Mouse (Mus musculus) lung, embryonic 14.5 days (tissue): ENCODE data around the gene Foxd4. TPM values are rescaled to one million over a fixed set of nuclear protein-coding genes. Genes with fewer than 3 reads are reported as not detected.
A peak's percentile ranks its signal among the peaks of the same experiment; 100 is the strongest.
"Not testable (repeated sequence)": the region's sequence is repeated elsewhere in the genome, so short reads cannot be mapped to it uniquely, and the experiment has no call there.

Experiments
- ATAC-seq: fragments of 200-750 bp; cut with Nextera tagmentation; 2 replicates; pipeline ENCODE4 v1.8.0; 2017; ENCODE audit warnings: mild to moderate bottlenecking, moderate TSS enrichment, moderate library complexity; ENCODE audit not compliant: insufficient read depth
- DNase-seq: peaks from one replicate; pipeline ENCODE4 v3.0.0-alpha.2; 2015
- H3K27ac ChIP-seq: fragments of 300-500 bp; sonication (generic); 2 replicates; pipeline ENCODE4 v1.5.1; 2014; ENCODE audit warnings: low read depth, mild to moderate bottlenecking, moderate library complexity
- H3K27me3 ChIP-seq: fragments of 300-500 bp; sonication (generic); 2 replicates; pipeline ENCODE4 v1.6.1; 2014; ENCODE audit warnings: low read length, control low read depth; ENCODE audit not compliant: insufficient read depth
- H3K36me3 ChIP-seq: fragments of 300-500 bp; sonication (generic); 2 replicates; pipeline ENCODE4 v1.6.1; 2014; ENCODE audit warnings: control low read depth; ENCODE audit not compliant: insufficient read depth
- H3K4me1 ChIP-seq: fragments of 300-500 bp; sonication (generic); 2 replicates; pipeline ENCODE4 v1.6.1; 2014; ENCODE audit warnings: antibody characterized with exemption, control low read depth; ENCODE audit not compliant: insufficient read depth
- H3K4me2 ChIP-seq: fragments of 300-500 bp; sonication (generic); 2 replicates; pipeline ENCODE4 v1.6.1; 2014; ENCODE audit warnings: mild to moderate bottlenecking
- H3K4me3 ChIP-seq: fragments of 300-500 bp; sonication (generic); 2 replicates; pipeline ENCODE4 v1.5.1; 2014; ENCODE audit warnings: low read depth, low read length
- H3K9ac ChIP-seq: fragments of 300-500 bp; sonication (generic); 2 replicates; pipeline ENCODE4 v1.6.1; 2014
- H3K9me3 ChIP-seq: fragments of 300-500 bp; sonication (generic); 2 replicates; pipeline ENCODE4 v1.6.1; 2016; ENCODE audit warnings: low read depth, low read length, control low read depth
- CTCF ChIP-seq: IDR thresholded peaks from 2 replicates; pipeline ENCODE4 v1.5.1; 2016; ENCODE audit warnings: antibody characterized with exemption, low read depth
- WGBS: fragments of 180-500 bp; shearing (Covaris S2); extraction: QIAGEN DNeasy Blood & Tissue Kit; methylation state at CpG from one replicate; pipeline ENCODE4 v1.1.7; 2014; 5-methylcytosine and 5-hydroxymethylcytosine counted together
- polyA plus RNA-seq: library from polyadenylated mRNA; unstranded; fragments of >200 nt; fragmentation: Nextera tagmentation; extraction: Ambion mirVana; gene quantifications from 2 replicates; pipeline ENCODE4 v1.2.1, GENCODE M21; 2014

Gene Foxd4
- polyA plus RNA-seq, 1 experiment from 2014 or later, result not detected

DNA sequence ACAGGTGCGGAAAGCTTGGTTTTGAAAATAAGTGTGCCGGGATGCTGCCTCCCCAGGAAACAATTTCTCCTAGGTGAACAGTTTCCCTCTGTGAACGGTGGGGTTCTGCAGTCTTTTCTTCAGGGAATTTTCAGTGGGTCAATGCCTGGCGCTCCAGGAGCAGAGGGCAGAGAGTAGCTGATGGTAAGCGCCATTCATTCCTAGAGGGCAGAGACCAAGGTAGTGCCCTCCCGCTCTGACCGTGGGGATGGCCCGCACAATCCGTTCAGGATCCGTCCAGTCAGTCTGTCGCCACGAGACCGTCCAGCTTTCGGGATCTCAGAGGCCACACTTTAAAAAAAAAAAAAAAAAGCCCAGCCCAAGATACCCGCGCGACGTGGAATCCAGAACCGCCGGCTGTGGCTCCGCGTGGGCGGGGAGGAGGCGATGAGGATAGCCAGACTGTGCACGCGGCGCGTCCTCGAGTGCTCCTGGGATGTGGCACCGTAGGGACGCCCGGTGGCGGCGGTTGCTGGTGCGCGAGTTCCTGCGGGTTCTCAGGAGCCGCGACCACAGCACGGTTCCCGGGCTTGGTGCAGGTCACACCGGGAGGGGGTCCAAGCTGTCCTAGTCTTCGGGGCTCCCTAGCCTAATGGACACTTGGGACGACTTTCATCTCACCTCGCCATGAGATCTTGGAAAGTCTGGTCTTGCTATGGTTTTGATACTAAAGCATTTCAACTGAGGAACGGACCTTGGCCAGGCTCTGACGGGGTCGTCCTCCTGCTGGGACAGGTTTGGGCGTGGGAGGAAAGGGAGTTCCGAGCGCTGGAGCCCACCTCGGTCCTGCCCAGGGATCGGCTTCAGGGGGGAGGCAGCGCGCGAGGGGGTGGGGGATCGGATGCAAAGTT lies 3.7 kb downstream of the Foxd4 start:
- peaks cover 78% of the 10 kb centered on the region for H3K27me3 ChIP-seq
- peak overlapping the region; percentile 43; the same call in 1 of the 2 replicates for H3K4me2 ChIP-seq
- H3K36me3 ChIP-seq, result no peaks in the 10 kb centered on the region
- 1% methylated on average over 57 of the region's 57 CpGs for WGBS
- DNase-seq (peak; percentile 37), ATAC-seq (no peak; the same call in 1 of the 2 replicates)
- TF ChIP-seq CTCF, result no peak
- H3K9ac ChIP-seq, result no peak overlapping the region
- H3K4me3 ChIP-seq, result peak overlapping the region; percentile 20; the same call in 1 of the 2 replicates
- no peaks in the 10 kb centered on the region for H3K9me3 ChIP-seq
- H3K27ac ChIP-seq, result no peak overlapping the region
- H3K4me1 ChIP-seq, result no peaks in the 10 kb centered on the region

- Histone ChIP-seq H3K4me1 (no peaks in the 10 kb centered on the region), H3K36me3 (no peaks in the 10 kb centered on the region), H3K9me3 (no peaks in the 10 kb centered on the region), H3K9ac (no peak overlapping the region), H3K27me3 (peaks cover 71% of the 10 kb centered on the region), H3K4me2 (no peak overlapping the region), H3K4me3 (no peak overlapping the region), H3K27ac (no peak overlapping the region)
- TF ChIP-seq CTCF, result no peak
- ATAC-seq, result no peak
- no peak for DNase-seq
- WGBS, result 16% methylated on average over 4 of the region's 4 CpGs
These were observed 4.5 kb downstream of the Foxd4 start for GRCm38 (mm10) chr19:24896536-24896935.

DNA sequence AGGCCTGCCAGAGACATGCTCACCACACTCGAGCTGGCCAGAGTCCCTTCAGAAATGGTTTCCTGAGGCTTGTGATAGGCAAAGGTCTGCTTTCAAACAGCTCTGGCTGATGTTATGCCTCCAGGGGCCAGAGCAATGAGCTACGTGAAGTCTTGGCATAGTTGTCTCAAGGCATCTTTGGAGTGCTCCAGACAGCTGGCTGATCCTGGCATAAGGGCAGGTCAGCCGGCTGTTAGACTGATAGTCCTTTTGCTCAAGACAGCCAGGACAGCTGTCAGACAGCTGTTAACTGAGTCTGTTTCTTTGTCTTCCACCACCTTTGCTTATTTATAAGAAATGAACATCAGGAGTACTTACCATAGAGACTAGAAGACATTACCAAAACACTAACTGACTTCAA lies 14.1 kb downstream of the Foxd4 start:
- no peak for TF ChIP-seq CTCF
- WGBS, result 56% methylated on average over 3 of the region's 3 CpGs
- no peaks in the 10 kb centered on the region for H3K9me3 ChIP-seq
- H3K36me3 ChIP-seq, result no peaks in the 10 kb centered on the region
- DNase-seq, result no peak
- H3K27me3 ChIP-seq, result peaks cover 9% of the 10 kb centered on the region; the same call in 1 of the 2 replicates
- no peak overlapping the region for H3K27ac ChIP-seq
- no peaks in the 10 kb centered on the region for H3K4me1 ChIP-seq
- H3K4me3 ChIP-seq, result no peak overlapping the region
- H3K9ac ChIP-seq, result no peak overlapping the region
- no peak for ATAC-seq
- H3K4me2 ChIP-seq, result no peak overlapping the region

DNA sequence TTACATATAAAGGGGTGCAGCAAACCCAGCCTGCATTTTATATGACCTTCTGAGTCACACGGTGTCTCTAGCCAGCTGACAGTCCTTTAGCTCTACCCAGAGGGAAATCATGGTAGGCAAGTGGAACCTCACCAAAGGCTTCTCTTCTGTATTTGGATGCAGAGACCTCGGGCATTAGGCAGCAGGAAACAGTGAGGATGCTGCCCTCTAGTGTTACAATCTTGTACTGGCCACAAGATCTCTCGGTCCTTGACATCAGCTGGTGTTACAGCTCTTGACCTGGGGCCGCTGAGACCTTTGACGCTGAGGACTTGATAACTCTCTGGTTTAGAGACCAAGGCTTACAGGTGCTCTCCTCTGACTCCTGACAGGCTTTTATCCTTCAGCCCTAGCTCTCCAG lies 15.5 kb downstream of the Foxd4 start:
- no peak overlapping the region for H3K9ac ChIP-seq
- DNase-seq (peak; percentile 88), ATAC-seq (no peak)
- no peak overlapping the region for H3K27ac ChIP-seq
- H3K9me3 ChIP-seq, result no peaks in the 10 kb centered on the region
- peak; percentile 94 for TF ChIP-seq CTCF
- peaks cover 7% of the 10 kb centered on the region; the same call in 1 of the 2 replicates for H3K27me3 ChIP-seq
- H3K36me3 ChIP-seq, result no peaks in the 10 kb centered on the region
- H3K4me2 ChIP-seq, result no peak overlapping the region
- WGBS, result 10% methylated on average over 5 of the region's 5 CpGs
- no peak overlapping the region for H3K4me3 ChIP-seq
- no peaks in the 10 kb centered on the region for H3K4me1 ChIP-seq

DNA sequence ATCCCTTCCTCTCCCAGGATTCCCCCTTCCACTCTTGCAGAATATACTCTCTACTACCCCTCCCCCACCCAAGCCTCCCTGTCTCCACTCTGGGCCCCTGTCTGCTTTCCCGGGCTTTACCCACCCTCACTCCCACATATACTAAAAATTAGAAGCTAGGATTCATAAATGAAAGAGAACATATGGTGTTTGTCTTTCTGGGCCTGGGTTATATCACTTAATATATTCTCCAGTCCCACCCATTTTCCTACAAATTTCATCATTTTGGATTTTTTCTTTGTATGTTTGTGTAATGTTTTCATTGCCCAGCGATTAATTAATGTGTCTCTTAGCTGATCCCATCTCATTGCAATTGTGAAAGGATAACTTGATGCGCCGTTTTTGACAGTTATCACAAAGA lies 19.8 kb downstream of the Foxd4 start:
- no peak for TF ChIP-seq CTCF
- no peaks in the 10 kb centered on the region for H3K36me3 ChIP-seq
- no peak overlapping the region for H3K4me2 ChIP-seq
- H3K27ac ChIP-seq, result no peak overlapping the region
- DNase-seq, result peak; percentile 62
- no peaks in the 10 kb centered on the region for H3K9me3 ChIP-seq
- 32% methylated on average over 4 of the region's 4 CpGs for WGBS
- H3K27me3 ChIP-seq, result peaks cover 7% of the 10 kb centered on the region; the same call in 1 of the 2 replicates
- peak; percentile 56; the same call in 1 of the 2 replicates for ATAC-seq
- no peak overlapping the region for H3K4me3 ChIP-seq
- no peaks in the 10 kb centered on the region for H3K4me1 ChIP-seq
- no peak overlapping the region for H3K9ac ChIP-seq

DNA sequence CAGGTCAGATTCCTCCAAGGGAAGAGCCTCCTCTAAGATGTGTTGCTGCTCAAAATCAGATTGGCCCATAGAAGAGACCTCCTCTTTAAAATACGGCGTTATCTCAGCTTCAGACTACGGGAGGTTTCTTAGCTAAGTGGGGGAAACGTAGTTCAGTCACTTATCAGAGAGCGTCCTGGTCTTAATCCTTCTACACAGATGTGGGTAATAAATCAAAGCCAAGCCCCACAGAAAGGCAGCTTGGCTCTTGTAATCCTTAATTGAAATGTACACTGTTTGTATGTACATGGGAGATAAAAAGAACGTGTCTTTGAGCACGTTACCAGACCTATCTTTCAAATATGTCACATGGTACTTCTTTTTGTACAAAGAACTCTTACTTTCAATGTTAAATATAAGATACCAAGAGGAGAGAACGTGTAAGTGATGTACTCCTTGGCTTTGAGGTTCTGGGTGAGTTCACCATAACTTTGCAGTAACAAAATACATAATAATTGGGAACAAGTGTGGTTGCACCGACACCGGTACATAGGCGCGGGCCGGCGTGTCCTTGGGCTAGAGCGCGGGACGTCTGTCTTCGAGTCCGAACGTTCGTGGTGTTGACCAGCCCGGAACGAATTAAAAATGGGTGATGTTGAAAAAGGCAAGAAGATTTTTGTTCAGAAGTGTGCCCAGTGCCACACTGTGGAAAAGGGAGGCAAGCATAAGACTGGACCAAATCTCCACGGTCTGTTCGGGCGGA lies 25.7 kb downstream of the Foxd4 start, which contains the start of gene Gm10053:
Gm10053 (plus strand) TSS at position 558 of the 742 bp plus-strand sequence.
- H3K27me3 ChIP-seq, DNase-seq, H3K4me2 ChIP-seq, H3K4me1 ChIP-seq, H3K9ac ChIP-seq, H3K4me3 ChIP-seq, H3K36me3 ChIP-seq, H3K9me3 ChIP-seq, H3K27ac ChIP-seq: not testable (repeated sequence)
- 59% methylated on average over 23 of the region's 26 CpGs for WGBS
- ATAC-seq, result 0 out of 2 replicates have a peak, but pooled peaks have one; percentile 23

DNA sequence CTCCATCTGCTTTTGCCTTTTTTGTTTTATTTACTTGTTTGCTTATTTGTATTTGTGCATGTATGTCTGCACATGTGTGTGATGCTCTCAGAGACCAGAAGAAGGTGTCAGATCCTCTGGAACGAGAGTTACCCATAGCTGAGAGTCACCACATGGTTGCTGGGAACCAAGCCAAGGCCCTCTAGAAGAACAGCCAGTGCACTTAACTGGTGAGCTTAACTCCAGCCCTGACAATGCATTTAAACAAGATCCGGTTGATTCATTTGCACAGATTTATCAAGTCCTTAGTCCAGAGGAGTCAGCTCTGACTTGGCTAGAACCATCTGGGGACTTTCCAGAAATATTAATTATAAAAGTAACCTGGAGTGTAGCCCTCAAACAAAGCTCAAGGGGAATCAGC lies 27.1 kb downstream of the Foxd4 start:
- peak; percentile 80 for DNase-seq
- Histone ChIP-seq H3K9me3 (no peaks in the 10 kb centered on the region), H3K27ac (no peak overlapping the region), H3K36me3 (no peaks in the 10 kb centered on the region), H3K9ac (no peak overlapping the region), H3K4me1 (0 out of 2 replicates have a peak, but pooled peaks cover 4% of the 10 kb centered on the region), H3K4me3 (no peak overlapping the region), H3K4me2 (no peak overlapping the region), H3K27me3 (no peaks in the 10 kb centered on the region)
- peak; percentile 45; the same call in 1 of the 2 replicates for ATAC-seq
- 22% methylated on average over 2 of the region's 2 CpGs for WGBS
- TF ChIP-seq CTCF, result no peak
